Mouse (Mus musculus) heart, adult 18-20 months (tissue): ENCODE data around the gene Spdl1. TPM values are rescaled to one million over a fixed set of nuclear protein-coding genes. Genes with fewer than 3 reads are reported as not detected.

Experiments used
- total RNA-seq, 2 experiments: library from RNA; stranded (reverse); gene quantifications; 2 replicates each; pipeline ENCODE4 v1.2.3; 2021

Gene Spdl1
- total RNA-seq, 2 experiments from 2014 or later = 0.22 to 0.33 TPM

Other genes with a start within 250 kb of the Spdl1 start
- gene Dock2, start 49.7 kb downstream of the Spdl1 start, total RNA-seq = 1 to 10 TPM; 1.9 to 6.0 TPM